Mouse (Mus musculus): Measurements from ENCODE around the gene Cep83.

DNA sequence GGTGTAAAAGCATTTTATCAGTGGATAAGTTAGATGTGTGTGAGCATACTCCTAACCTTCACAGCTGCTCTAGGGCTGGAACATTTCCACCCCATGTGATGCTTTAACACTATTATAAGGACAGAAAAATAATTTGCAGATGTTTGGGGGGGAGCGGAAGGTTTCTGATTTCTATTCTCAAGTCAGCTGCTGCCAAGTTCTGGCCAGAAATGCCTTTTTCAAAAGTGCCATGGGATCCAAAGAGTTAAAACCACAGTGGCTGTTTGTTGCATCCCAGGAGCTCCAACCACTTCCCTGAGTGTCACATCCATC lies 116.4 kb downstream of the Cep83 start:
- TF ChIP-seq CTCF (IDR thresholded peaks at IDR 0.05) (no peak), POLR2A (IDR thresholded peaks at IDR 0.05; ENCODE audit: insufficient read depth, low read depth, low read length) (no peak)

All from heart, adult 2 months (tissue).